Mouse (Mus musculus): ENCODE measurements around the gene Atxn1. TPM values are rescaled to one million over a fixed set of nuclear protein-coding genes. Genes with fewer than 3 reads are reported as not detected.
A peak's percentile ranks its signal among the peaks of the same experiment; 100 is the strongest.

Atxn1 gene
- polyA plus RNA-seq, 1 experiment from 2014 or later = 6.3 TPM

DNA sequence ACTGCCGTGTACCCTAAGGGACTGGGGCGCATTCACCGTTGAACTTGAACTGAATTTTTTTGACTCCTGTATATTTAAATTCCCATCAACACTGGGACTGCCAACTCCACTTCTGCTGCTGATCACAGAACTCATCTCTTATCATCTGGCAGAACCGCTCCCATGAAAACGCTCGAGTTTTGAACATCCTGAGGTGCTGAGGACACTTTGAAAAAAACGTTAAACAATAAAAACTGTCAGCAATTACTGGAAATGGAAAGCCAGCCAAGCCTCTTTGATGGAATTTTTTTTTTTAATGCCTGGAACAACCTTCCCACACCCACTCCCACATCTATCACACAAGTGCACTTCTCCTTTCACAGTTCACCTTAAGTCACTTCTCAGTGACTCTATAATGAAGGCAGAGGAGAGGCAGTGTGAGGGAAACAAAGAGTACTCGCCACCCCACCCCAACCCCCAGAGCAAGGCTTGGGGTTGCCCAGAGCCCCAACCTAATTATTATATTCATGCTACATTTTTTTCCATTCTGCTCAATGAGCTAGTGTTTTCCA is 137.7 kb downstream of the Atxn1 start:
- no peak for ATAC-seq (replicated peaks; ENCODE audit: low FRiP score)
- H3K4me1 ChIP-seq = no peaks in the 10 kb centered on the region
- H3K9ac ChIP-seq = no peak overlapping the region
- H3K36me3 ChIP-seq = peaks cover 6% of the 10 kb centered on the region; the same call in 1 of the 2 replicates
- H3K9me3 ChIP-seq (replicated peaks) = no peaks in the 10 kb centered on the region
- H3K27me3 ChIP-seq = no peaks in the 10 kb centered on the region
- no peak overlapping the region for H3K4me3 ChIP-seq (replicated peaks)
- H3K4me2 ChIP-seq = no peak overlapping the region
- H3K27ac ChIP-seq = no peak overlapping the region
- WGBS = 75% methylated on average over 8 of the region's 8 CpGs

DNA sequence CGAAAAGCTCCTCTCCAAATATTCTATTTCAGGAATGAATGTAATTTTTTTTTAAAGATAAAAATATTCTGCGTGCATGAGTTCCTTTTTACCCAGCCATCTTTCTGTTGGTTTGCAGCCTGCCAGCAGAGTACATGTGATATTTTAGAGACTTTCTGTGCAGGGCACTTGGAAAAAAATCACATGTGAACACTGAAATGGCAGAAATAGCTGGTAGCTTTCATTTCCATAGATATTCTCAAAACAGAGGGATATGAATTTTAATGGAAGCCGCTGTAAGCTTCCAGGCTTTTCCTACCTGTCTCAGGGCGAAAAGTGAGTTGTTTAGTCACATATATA is 142.3 kb downstream of the Atxn1 start:
- ATAC-seq (replicated peaks; ENCODE audit: low FRiP score) = no peak
- peaks cover 10% of the 10 kb centered on the region; the same call in 1 of the 2 replicates for H3K36me3 ChIP-seq
- WGBS = 90% methylated on average over 4 of the region's 4 CpGs
- no peak overlapping the region for H3K9ac ChIP-seq
- H3K4me3 ChIP-seq (replicated peaks) = no peak overlapping the region
- no peak overlapping the region for H3K27ac ChIP-seq
- H3K27me3 ChIP-seq = no peaks in the 10 kb centered on the region
- no peaks in the 10 kb centered on the region for H3K9me3 ChIP-seq (replicated peaks)
- peaks cover 8% of the 10 kb centered on the region; the same call in 1 of the 2 replicates for H3K4me1 ChIP-seq
- no peak overlapping the region for H3K4me2 ChIP-seq

DNA sequence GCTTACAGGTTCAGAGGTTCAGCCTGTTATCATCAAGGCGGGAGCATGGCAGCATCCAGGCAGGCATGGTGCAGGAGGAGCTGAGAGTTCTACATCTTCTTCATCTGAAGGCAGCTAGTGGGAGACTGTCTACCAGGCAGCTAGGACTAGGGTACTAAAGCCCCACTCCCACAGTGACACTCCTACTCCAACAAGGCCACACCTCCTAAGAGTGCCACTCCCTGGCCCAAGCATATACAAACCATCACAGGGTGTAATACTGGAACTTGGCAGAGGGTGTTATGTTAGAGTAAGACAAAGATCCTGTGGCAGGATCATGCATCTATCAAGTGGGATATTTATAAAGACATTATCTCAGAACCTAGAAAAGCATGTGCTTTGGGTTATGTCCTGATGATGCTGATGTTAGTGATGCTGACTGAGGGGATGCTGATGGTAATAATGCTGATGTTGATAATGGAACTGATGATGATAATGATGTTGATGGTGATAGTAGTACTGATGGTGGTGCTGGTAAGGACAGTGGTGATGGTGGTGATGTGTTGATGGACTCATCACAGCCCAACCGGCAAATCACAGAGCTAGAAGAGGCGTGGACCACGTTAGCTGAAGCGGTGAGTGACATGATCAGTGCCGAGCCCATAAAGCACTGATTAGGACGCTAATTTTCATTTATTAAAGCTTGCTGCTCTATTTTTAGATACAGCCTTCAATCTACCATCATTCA is 142.9 kb downstream of the Atxn1 start:
- H3K36me3 ChIP-seq = peaks cover 10% of the 10 kb centered on the region; the same call in 1 of the 2 replicates
- peaks cover 10% of the 10 kb centered on the region for H3K4me1 ChIP-seq
- no peaks in the 10 kb centered on the region for H3K9me3 ChIP-seq (replicated peaks)
- ATAC-seq (replicated peaks; ENCODE audit: low FRiP score) = no peak
- H3K9ac ChIP-seq = no peak overlapping the region
- WGBS = 93% methylated on average over 7 of the region's 7 CpGs
- no peak overlapping the region for H3K4me2 ChIP-seq
- H3K4me3 ChIP-seq (replicated peaks) = no peak overlapping the region
- no peak overlapping the region for H3K27ac ChIP-seq
- no peaks in the 10 kb centered on the region for H3K27me3 ChIP-seq

DNA sequence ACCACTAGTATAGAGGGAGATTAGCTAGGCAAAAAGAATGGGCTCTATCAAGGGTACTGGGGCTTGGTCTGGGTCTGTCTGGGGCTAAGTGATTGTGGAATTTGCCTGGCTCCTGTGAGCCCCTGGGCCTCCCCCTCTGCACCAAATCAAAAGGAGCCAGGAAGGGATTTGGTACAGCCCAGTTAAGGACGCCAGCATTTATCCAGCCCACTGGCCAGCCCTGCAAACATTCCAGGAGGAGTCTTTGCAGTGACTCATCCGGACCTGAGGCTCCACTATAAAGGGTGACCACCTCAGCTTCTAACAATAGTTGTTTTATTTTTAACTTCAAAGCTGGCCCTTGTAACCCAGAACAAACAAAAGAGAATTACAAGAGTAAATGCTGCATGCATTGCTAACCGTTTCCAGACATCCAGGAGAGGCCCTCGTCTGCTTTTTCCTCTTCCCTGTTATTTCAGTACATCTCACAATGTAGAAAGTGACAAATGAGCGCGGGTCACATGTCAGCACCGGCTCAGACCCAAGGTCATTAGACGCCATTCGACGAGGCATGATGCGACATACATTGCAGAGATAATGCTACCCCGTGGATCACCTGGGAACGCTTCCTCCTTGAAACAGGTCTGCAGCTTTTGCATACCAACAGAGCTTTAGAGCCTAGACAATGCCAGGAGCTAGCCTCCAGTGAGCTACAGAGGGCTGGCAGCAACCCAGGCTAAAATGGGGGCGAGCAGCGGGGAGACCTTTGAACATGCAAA is 144.2 kb downstream of the Atxn1 start:
- H3K4me2 ChIP-seq = no peak overlapping the region
- H3K4me3 ChIP-seq (replicated peaks) = no peak overlapping the region
- no peaks in the 10 kb centered on the region for H3K27me3 ChIP-seq
- ATAC-seq (replicated peaks; ENCODE audit: low FRiP score) = no peak
- no peaks in the 10 kb centered on the region for H3K9me3 ChIP-seq (replicated peaks)
- 0 out of 2 replicates have a peak overlapping the region, but pooled peaks have one; percentile 27 for H3K27ac ChIP-seq
- peaks cover 15% of the 10 kb centered on the region for H3K4me1 ChIP-seq
- H3K36me3 ChIP-seq = 0 out of 2 replicates have a peak, but pooled peaks cover 5% of the 10 kb centered on the region
- H3K9ac ChIP-seq = no peak overlapping the region
- WGBS = 42% methylated on average over 15 of the region's 15 CpGs

DNA sequence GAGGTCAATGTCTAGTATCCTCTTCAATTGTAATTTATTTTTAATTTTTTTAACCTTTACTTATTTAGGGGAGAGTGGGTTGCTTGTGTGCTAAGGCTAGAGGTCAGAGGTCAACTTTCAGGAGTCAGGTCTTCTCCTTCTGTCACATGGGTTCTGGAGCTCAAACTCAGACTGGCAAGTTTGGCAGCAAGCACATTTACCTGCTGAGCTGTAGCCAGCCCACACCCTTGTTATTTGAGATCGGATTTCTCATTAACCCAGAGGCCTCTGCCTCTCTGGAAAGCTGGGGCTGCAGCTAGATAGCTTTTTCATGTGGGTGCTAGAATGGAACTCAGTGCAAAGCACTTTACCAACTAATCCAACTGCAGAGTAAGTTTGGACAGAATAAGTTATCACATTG is 148.1 kb downstream of the Atxn1 start:
- H3K27ac ChIP-seq = no peak overlapping the region
- no peaks in the 10 kb centered on the region for H3K9me3 ChIP-seq (replicated peaks)
- H3K27me3 ChIP-seq = no peaks in the 10 kb centered on the region
- ATAC-seq (replicated peaks; ENCODE audit: low FRiP score) = no peak
- H3K36me3 ChIP-seq = 0 out of 2 replicates have a peak, but pooled peaks cover 5% of the 10 kb centered on the region
- H3K9ac ChIP-seq = no peak overlapping the region
- H3K4me1 ChIP-seq = peaks cover 15% of the 10 kb centered on the region
- no peak overlapping the region for H3K4me3 ChIP-seq (replicated peaks)
- no peak overlapping the region for H3K4me2 ChIP-seq
- WGBS = 34% methylated on average over 1 of the region's 1 CpGs

DNA sequence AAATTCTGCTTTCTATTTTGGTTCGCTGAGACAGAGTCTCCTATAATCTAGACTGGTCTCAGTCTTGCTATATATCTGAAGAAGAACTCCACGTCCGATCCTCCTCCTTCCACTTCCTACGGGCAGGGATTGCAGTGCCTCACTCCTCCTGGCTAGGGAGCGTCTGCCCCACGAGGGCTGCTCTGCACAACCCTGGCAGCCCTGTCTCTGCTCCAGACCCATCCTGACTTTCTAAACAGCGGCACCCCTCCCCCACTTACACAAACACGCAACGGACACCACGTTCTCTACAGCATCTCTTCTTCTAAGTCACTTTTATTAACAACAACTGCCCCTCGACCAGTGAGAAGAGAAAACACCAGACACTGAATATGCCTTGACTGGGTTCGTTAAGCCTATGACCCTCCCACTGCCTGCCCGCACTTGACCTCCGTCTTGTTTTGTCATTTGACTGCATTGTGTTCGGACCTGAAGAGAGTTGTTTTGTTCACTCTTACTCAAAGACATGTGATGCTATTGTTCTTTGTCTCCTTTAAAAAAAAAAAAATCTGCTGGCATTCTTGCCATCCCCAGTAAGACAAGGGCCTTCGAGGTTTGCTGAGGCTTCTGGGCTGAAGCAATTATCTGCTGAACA is 154.9 kb downstream of the Atxn1 start:
- Histone ChIP-seq H3K9me3 (replicated peaks) (no peaks in the 10 kb centered on the region), H3K4me3 (replicated peaks) (no peak overlapping the region), H3K9ac (no peak overlapping the region), H3K27me3 (no peaks in the 10 kb centered on the region), H3K36me3 (no peaks in the 10 kb centered on the region), H3K4me2 (peak overlapping the region; percentile 42), H3K27ac (peak overlapping the region; percentile 69), H3K4me1 (peaks cover 23% of the 10 kb centered on the region)
- peak; percentile 60; the same call in 1 of the 2 replicates for ATAC-seq (replicated peaks; ENCODE audit: low FRiP score)
- 23% methylated on average over 16 of the region's 16 CpGs for WGBS

DNA sequence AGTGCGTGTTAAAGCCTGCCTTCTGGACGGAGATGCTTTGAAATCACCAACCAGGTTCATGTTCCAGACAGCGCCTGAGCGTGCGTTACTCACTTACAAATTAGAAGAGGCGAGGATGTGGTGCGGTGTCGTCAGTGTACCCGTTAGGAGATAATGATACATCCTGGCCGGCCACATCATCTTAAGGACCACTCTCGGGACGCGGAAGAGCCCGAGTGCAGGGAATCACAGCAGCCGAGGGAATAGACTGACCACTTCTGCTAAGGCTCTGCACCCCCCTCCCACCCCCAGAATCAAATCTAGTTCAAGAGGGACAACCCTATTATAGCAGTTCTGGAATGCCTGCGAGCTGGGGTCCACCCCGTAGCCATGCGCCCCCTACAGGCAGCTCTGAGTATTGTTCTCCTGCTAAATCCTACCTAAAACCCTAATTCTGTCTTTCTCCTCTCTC is 157.2 kb downstream of the Atxn1 start:
- Histone ChIP-seq H3K36me3 (no peaks in the 10 kb centered on the region), H3K4me1 (peaks cover 23% of the 10 kb centered on the region), H3K27ac (no peak overlapping the region), H3K4me2 (peak overlapping the region; percentile 30; the same call in 1 of the 2 replicates), H3K9me3 (replicated peaks) (no peaks in the 10 kb centered on the region), H3K27me3 (no peaks in the 10 kb centered on the region), H3K9ac (no peak overlapping the region), H3K4me3 (replicated peaks) (no peak overlapping the region)
- no peak for ATAC-seq (replicated peaks; ENCODE audit: low FRiP score)
- WGBS = 56% methylated on average over 18 of the region's 18 CpGs

DNA sequence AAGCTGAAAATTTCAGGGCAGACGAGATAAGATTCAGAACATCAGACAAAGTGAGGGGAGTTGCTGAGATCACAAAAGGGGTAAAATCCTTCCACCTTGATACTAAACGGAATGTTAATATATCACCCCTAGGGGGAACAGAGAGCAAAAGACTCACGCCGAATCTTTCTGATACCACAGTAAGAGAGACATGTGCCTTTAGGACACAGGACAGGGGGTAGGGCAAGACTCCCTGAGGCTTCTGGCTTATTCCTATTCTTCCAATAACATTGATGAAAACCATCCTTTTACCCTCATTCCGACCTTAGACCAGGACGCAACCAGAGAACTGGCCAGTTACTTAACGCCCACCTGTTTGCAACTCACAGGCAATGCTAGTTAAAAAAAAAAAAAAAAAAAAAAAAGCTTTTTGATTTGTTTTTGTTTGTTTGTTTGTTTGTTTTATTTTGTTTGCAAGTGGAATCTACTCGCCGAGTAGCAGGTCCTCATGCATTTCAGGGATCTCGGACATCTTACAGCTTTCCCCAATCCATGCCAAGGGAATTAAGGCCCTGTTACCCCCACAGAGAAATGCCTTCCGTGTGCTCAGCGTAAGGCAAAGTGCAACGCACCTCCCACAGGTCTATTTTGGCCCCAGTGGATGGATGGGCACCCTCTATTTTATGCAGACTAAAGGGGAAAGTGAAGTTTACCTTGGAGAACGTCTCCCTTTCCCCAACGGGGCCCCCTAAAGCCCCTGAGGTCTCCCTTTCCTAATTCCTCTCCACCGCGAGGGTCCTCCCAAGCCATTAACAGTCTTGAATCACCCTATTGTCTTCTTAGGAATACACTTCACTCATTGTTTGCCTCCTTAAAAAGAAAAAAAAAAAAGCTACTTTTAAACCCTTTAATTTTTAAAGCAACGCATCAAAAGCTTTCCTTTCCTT is 157.9 kb downstream of the Atxn1 start:
- H3K4me2 ChIP-seq = no peak overlapping the region
- H3K4me1 ChIP-seq = peaks cover 23% of the 10 kb centered on the region
- 66% methylated on average over 18 of the region's 18 CpGs for WGBS
- no peak overlapping the region for H3K4me3 ChIP-seq (replicated peaks)
- no peak for ATAC-seq (replicated peaks; ENCODE audit: low FRiP score)
- no peak overlapping the region for H3K9ac ChIP-seq
- no peaks in the 10 kb centered on the region for H3K9me3 ChIP-seq (replicated peaks)
- H3K27ac ChIP-seq = no peak overlapping the region
- H3K27me3 ChIP-seq = no peaks in the 10 kb centered on the region
- no peaks in the 10 kb centered on the region for H3K36me3 ChIP-seq

DNA sequence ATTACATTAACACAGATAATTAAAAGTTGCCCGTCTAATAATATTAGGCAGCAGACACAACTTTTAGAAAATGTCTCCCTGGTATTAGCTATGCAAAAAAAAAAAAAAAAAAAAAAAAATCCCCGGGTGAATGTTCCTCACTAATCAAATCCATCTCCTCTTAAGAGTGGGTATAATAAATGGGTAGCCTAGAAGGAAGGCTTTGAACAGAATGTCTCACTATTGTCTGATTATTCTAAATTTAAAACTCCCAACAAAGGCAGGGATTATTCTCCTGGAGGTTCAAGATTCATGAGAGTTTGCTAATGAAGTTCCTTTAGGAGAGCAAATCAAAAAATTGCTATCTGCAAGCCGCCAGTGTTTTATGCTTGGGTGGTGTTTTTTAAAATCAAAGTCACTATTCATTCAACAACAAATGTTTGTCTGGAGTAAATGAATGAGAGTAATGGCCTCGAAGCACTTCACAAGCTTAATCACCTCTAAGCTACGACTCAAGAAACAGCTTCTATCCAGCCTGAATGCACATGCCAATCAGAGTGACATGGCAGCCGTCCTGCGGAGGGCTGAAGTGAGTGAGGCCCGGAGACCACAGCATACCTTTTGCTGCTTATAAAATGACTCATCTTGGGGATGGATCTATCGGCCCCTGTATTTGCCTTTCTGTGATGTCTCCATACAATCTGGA is 158.8 kb downstream of the Atxn1 start:
- no peak overlapping the region for H3K4me2 ChIP-seq
- H3K4me1 ChIP-seq = peaks cover 23% of the 10 kb centered on the region
- no peak for ATAC-seq (replicated peaks; ENCODE audit: low FRiP score)
- no peak overlapping the region for H3K27ac ChIP-seq
- H3K4me3 ChIP-seq (replicated peaks) = no peak overlapping the region
- H3K9ac ChIP-seq = no peak overlapping the region
- no peaks in the 10 kb centered on the region; the same call in 1 of the 2 replicates for H3K36me3 ChIP-seq
- H3K27me3 ChIP-seq = no peaks in the 10 kb centered on the region
- H3K9me3 ChIP-seq (replicated peaks) = no peaks in the 10 kb centered on the region
- 61% methylated on average over 9 of the region's 9 CpGs for WGBS

DNA sequence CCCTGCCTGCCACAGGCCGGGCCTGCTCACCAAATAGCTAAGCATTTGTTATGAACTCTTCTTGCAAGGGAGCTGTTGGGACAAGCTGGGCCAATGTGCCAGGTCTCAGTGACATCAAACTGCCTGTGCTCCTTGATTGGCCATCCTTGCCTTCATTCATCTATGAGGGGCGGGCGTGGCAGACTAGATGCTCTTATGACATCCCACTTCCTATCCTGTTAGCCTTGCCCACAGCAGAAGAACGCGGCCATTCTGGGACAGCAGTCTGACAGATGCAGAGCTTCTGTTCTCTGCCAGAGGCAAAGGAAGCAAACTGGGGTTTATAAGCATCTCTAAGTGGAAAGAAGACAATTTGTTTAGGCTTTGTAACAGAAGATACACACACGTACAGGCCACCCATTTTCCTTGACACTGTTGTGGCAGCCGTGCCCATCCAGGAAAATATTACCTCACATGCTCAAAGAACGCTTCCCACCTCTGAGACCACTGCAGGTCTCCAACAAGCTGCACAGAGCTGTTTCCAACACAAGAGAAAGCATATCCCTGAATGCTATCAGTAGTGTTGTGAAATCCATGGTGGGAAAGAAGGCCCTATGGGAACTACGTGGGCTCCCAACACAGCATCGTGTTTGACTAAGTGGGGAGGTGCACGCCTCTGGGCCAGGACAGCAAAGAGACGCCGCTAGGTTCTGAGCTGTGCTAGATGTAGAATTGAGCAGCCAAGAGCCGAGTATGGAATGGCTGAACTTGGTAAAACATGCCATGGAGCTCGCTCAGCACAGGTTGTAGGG is 162.0 kb downstream of the Atxn1 start:
- H3K4me1 ChIP-seq = peaks cover 3% of the 10 kb centered on the region; the same call in 1 of the 2 replicates
- no peaks in the 10 kb centered on the region; the same call in 1 of the 2 replicates for H3K36me3 ChIP-seq
- no peak overlapping the region for H3K4me3 ChIP-seq (replicated peaks)
- H3K27ac ChIP-seq = no peak overlapping the region
- no peak for ATAC-seq (replicated peaks; ENCODE audit: low FRiP score)
- H3K27me3 ChIP-seq = no peaks in the 10 kb centered on the region
- no peaks in the 10 kb centered on the region for H3K9me3 ChIP-seq (replicated peaks)
- no peak overlapping the region for H3K9ac ChIP-seq
- WGBS = 91% methylated on average over 15 of the region's 15 CpGs
- no peak overlapping the region for H3K4me2 ChIP-seq
